Comparison of ENCODE assay signal across 13 mouse cellular contexts in genomic region chr5:120397988-120398387, GRCm38 (mm10). TPM values are rescaled to one million over a fixed set of nuclear protein-coding genes. Genes with fewer than 3 reads are reported as not detected.
DNase-seq lines count a peak whose midpoint lies in the region; ATAC-seq lines count a peak whose summit lies in the region.
"Had no signal": no experiment of that assay in that cellular context is flagged by ENCODE, and none has a peak within 500 bp of the region (broad histone marks: within the 10 kb centered on the region; RNA-seq: fewer than 3 reads in every experiment).

No protein-coding gene starts in this region.

- H3K4me3 ChIP-seq in embryonic facial prominence, embryonic 13.5 days, result no peak overlapping the region
- H3K4me3 ChIP-seq in hindbrain, embryonic 11.5 days (ENCODE audit: low read depth, low read length), result no peak overlapping the region
- no peak overlapping the region for H3K4me3 ChIP-seq in midbrain, embryonic 11.5 days (ENCODE audit: low read depth, low read length)
- H3K4me3 ChIP-seq in neural tube, embryonic 14.5 days (ENCODE audit: low read depth, low read length), result no peak overlapping the region

- H3K9ac ChIP-seq in embryonic facial prominence, embryonic 13.5 days, result no peak overlapping the region
- no peak overlapping the region for H3K9ac ChIP-seq in hindbrain, embryonic 11.5 days (ENCODE audit: low read depth, low read length)
- H3K9ac ChIP-seq in midbrain, embryonic 11.5 days (ENCODE audit: low read length), result no peak overlapping the region
- H3K9ac ChIP-seq in neural tube, embryonic 14.5 days (replicated peaks; ENCODE audit: low read depth, low read length), result no peak overlapping the region

- 2% methylated on average over 13 of the region's 13 CpGs for WGBS in embryonic facial prominence, embryonic 13.5 days
- 3% methylated on average over 13 of the region's 13 CpGs for WGBS in hindbrain, embryonic 11.5 days
- WGBS in midbrain, embryonic 11.5 days, result 2% methylated on average over 13 of the region's 13 CpGs
- WGBS in neural tube, embryonic 14.5 days, result 1% methylated on average over 13 of the region's 13 CpGs

- H3K9me3 ChIP-seq in embryonic facial prominence, embryonic 13.5 days, result no peaks in the 10 kb centered on the region
- no peaks in the 10 kb centered on the region for H3K9me3 ChIP-seq in hindbrain, embryonic 11.5 days (ENCODE audit: control insufficient read depth, low read length)
- no peaks in the 10 kb centered on the region for H3K9me3 ChIP-seq in midbrain, embryonic 11.5 days (ENCODE audit: control insufficient read depth, low read length)
- H3K9me3 ChIP-seq in neural tube, embryonic 14.5 days (ENCODE audit: control insufficient read depth, low read length), result no peaks in the 10 kb centered on the region

- ATAC-seq in embryonic facial prominence, embryonic 13.5 days (ENCODE audit: insufficient number of reproducible peaks, insufficient read depth, low FRiP score, low TSS enrichment, low read depth), result no peak
- no peak for ATAC-seq in hindbrain, embryonic 11.5 days (ENCODE audit: low FRiP score)
- ATAC-seq in midbrain, embryonic 11.5 days (ENCODE audit: low FRiP score), result no peak
- ATAC-seq in neural tube, embryonic 14.5 days (ENCODE audit: low read depth), result no peak

- H3K36me3 ChIP-seq in embryonic facial prominence, embryonic 13.5 days, result no peaks in the 10 kb centered on the region
- no peaks in the 10 kb centered on the region for H3K36me3 ChIP-seq in hindbrain, embryonic 11.5 days (ENCODE audit: control insufficient read depth, insufficient read depth, low read length)
- no peaks in the 10 kb centered on the region for H3K36me3 ChIP-seq in midbrain, embryonic 11.5 days (ENCODE audit: control insufficient read depth, insufficient read depth, low read length)
- H3K36me3 ChIP-seq in neural tube, embryonic 14.5 days (ENCODE audit: control insufficient read depth, insufficient read depth, low read length), result no peaks in the 10 kb centered on the region

- peaks cover 6% of the 10 kb centered on the region for H3K4me1 ChIP-seq in embryonic facial prominence, embryonic 13.5 days
- peaks cover 5% of the 10 kb centered on the region; the same call in 1 of the 2 replicates for H3K4me1 ChIP-seq in hindbrain, embryonic 11.5 days (replicated peaks; ENCODE audit: control insufficient read depth, insufficient read depth, low read length)
- H3K4me1 ChIP-seq in midbrain, embryonic 11.5 days (ENCODE audit: control insufficient read depth, insufficient read depth, low read length), result peaks cover 15% of the 10 kb centered on the region
- peaks cover 14% of the 10 kb centered on the region for H3K4me1 ChIP-seq in neural tube, embryonic 14.5 days (ENCODE audit: control insufficient read depth, insufficient read depth, low read length)

- H3K4me2 ChIP-seq in embryonic facial prominence, embryonic 13.5 days, result 0 out of 2 replicates have a peak overlapping the region, but pooled peaks have one; percentile 18
- no peak overlapping the region for H3K4me2 ChIP-seq in hindbrain, embryonic 11.5 days (replicated peaks; ENCODE audit: low read depth, low read length)
- no peak overlapping the region for H3K4me2 ChIP-seq in midbrain, embryonic 11.5 days
- H3K4me2 ChIP-seq in neural tube, embryonic 14.5 days (ENCODE audit: low read depth, low read length), result no peak overlapping the region

- DNase-seq in hindbrain, embryonic 11.5 days (ENCODE audit: low spot score), result peak; percentile 50
- DNase-seq in midbrain, embryonic 11.5 days (ENCODE audit: low spot score, missing footprints), result peak; percentile 82
- no peak for DNase-seq in adrenal gland, postnatal 36 days
- no peak for DNase-seq in kidney, adult 11 months
- no peak for DNase-seq in adrenal gland, adult 2 months
- DNase-seq: cerebellum, postnatal 25 days; heart, postnatal 10 days; kidney, adult 18-20 months; lung, adult 2 months had no signal

- H3K27me3 ChIP-seq in embryonic facial prominence, embryonic 13.5 days, result peaks cover 83% of the 10 kb centered on the region
- peaks cover 10% of the 10 kb centered on the region; the same call in 1 of the 2 replicates for H3K27me3 ChIP-seq in hindbrain, embryonic 11.5 days (ENCODE audit: control insufficient read depth, insufficient read depth, low read length)
- H3K27me3 ChIP-seq in midbrain, embryonic 11.5 days (ENCODE audit: control insufficient read depth, insufficient read depth, low read length), result peaks cover 26% of the 10 kb centered on the region
- H3K27me3 ChIP-seq in neural tube, embryonic 14.5 days (ENCODE audit: control insufficient read depth, insufficient read depth, low read length), result 0 out of 2 replicates have a peak, but pooled peaks cover 2% of the 10 kb centered on the region

- no peak overlapping the region for H3K27ac ChIP-seq in embryonic facial prominence, embryonic 13.5 days
- peak overlapping the region; percentile 18; the same call in 1 of the 2 replicates for H3K27ac ChIP-seq in hindbrain, embryonic 11.5 days (ENCODE audit: low read depth, low read length)
- H3K27ac ChIP-seq in midbrain, embryonic 11.5 days (ENCODE audit: low read depth, low read length), result no peak overlapping the region
- H3K27ac ChIP-seq in neural tube, embryonic 14.5 days (ENCODE audit: low read depth, low read length), result peak overlapping the region; percentile 28

RNA-seq across cellular contexts. Expression of gene Lhx5, which starts 33.5 kb away (rescaled TPM):
- 0.10 and 0.44 TPM in 2 replicates for polyA plus RNA-seq in embryonic facial prominence, embryonic 13.5 days (2015; fragmentation: Nextera tagmentation; extraction: Ambion mirVana)
- 36.1 and 41.6 TPM in 2 replicates for polyA plus RNA-seq in hindbrain, embryonic 11.5 days (2014; fragmentation: Nextera tagmentation; extraction: Ambion mirVana)
- polyA plus RNA-seq in midbrain, embryonic 11.5 days (2014; fragmentation: Nextera tagmentation; extraction: Ambion mirVana), result 21.5 and 22.0 TPM in 2 replicates
- 27.6 and 28.1 TPM in 2 replicates for polyA plus RNA-seq in neural tube, embryonic 14.5 days (2014; fragmentation: Nextera tagmentation; extraction: Ambion mirVana)
- not detected for total RNA-seq in adrenal gland, postnatal 36 days (2021)
- total RNA-seq in adrenal gland, adult 2 months (2021), result not detected
- not detected in 2 replicates for polyA plus RNA-seq in adrenal gland, adult 2 months (2012; rRNA removed)
- total RNA-seq: gastrocnemius, postnatal 4 days; heart, postnatal 10 days; megakaryocyte, adult 5-6 weeks had no signal
- polyA plus RNA-seq: lung, adult 2 months had no signal

Comparison
In these comparisons a context has a peak if more than half of its experiments do, and no peak if none do; other contexts are left out.
1. H3K27ac ChIP-seq: peak in hindbrain, embryonic 11.5 days (single experiment) and neural tube, embryonic 14.5 days (single experiment); none in embryonic facial prominence, embryonic 13.5 days (single experiment) and midbrain, embryonic 11.5 days (single experiment).
2. DNase-seq: peak in hindbrain, embryonic 11.5 days (single experiment) and midbrain, embryonic 11.5 days (single experiment); none in adrenal gland, postnatal 36 days (0 of 2), kidney, adult 11 months (single experiment) and adrenal gland, adult 2 months (single experiment).
3. RNA of gene Lhx5, which starts 33.5 kb away (polyA plus RNA-seq): 36.1 to 41.6 TPM in hindbrain, embryonic 11.5 days, 27.6 to 28.1 TPM in neural tube, embryonic 14.5 days and 21.5 to 22.0 TPM in midbrain, embryonic 11.5 days; 0.10 to 0.44 TPM in embryonic facial prominence, embryonic 13.5 days and not detected in adrenal gland, adult 2 months; every median in the first group is over 10 times any median in the second.